ENCODE assay signal across 9 mouse cellular contexts in genomic region chr12:86679546-86679930, GRCm38 (mm10). TPM values are rescaled to one million over a fixed set of nuclear protein-coding genes. Genes with fewer than 3 reads are reported as not detected.
DNase-seq lines count a peak whose midpoint lies in the region; ATAC-seq and TF ChIP-seq lines count a peak whose summit lies in the region.
"Had no signal": no experiment of that assay in that cellular context is flagged by ENCODE, and none has a peak within 500 bp of the region (broad histone marks: within the 10 kb centered on the region; RNA-seq: fewer than 3 reads in every experiment).

No protein-coding gene starts in this region.

- H3K4me3 ChIP-seq in kidney, postnatal 0 days (replicated peaks; ENCODE audit: low read depth, low read length) = peak overlapping the region; percentile 70
- peak overlapping the region; percentile 89 for H3K4me3 ChIP-seq in embryonic facial prominence, embryonic 10.5 days
- peak overlapping the region; percentile 84 for H3K4me3 ChIP-seq in hindbrain, embryonic 15.5 days
- peak overlapping the region; percentile 65 for H3K4me3 ChIP-seq in midbrain, postnatal 0 days (ENCODE audit: low read depth, low read length)

- H3K27me3 ChIP-seq in kidney, postnatal 0 days (ENCODE audit: insufficient read depth, low read length) = no peaks in the 10 kb centered on the region
- peaks cover 13% of the 10 kb centered on the region for H3K27me3 ChIP-seq in embryonic facial prominence, embryonic 10.5 days (replicated peaks; ENCODE audit: low read depth, poor library complexity, severe bottlenecking)
- H3K27me3 ChIP-seq in hindbrain, embryonic 15.5 days = no peaks in the 10 kb centered on the region
- H3K27me3 ChIP-seq in midbrain, postnatal 0 days (ENCODE audit: insufficient read depth, low read length) = no peaks in the 10 kb centered on the region

- H3K4me1 ChIP-seq in kidney, postnatal 0 days (replicated peaks; ENCODE audit: insufficient read depth, low read length) = peaks cover 13% of the 10 kb centered on the region; the same call in 1 of the 2 replicates
- H3K4me1 ChIP-seq in embryonic facial prominence, embryonic 10.5 days = peaks cover 43% of the 10 kb centered on the region
- H3K4me1 ChIP-seq in hindbrain, embryonic 15.5 days (replicated peaks) = peaks cover 33% of the 10 kb centered on the region
- H3K4me1 ChIP-seq in midbrain, postnatal 0 days (ENCODE audit: insufficient read depth, low read length) = peaks cover 16% of the 10 kb centered on the region

- peak overlapping the region; percentile 100 for H3K4me2 ChIP-seq in kidney, postnatal 0 days (ENCODE audit: low read length)
- H3K4me2 ChIP-seq in hindbrain, embryonic 15.5 days = peak overlapping the region; percentile 80
- H3K4me2 ChIP-seq in midbrain, postnatal 0 days (ENCODE audit: low read depth, low read length, poor library complexity, severe bottlenecking) = peak overlapping the region; percentile 84

- H3K27ac ChIP-seq in kidney, postnatal 0 days = no peak overlapping the region
- H3K27ac ChIP-seq in embryonic facial prominence, embryonic 10.5 days (replicated peaks) = peak overlapping the region; percentile 96
- H3K27ac ChIP-seq in hindbrain, embryonic 15.5 days (replicated peaks) = peak overlapping the region; percentile 94
- peak overlapping the region; percentile 94 for H3K27ac ChIP-seq in midbrain, postnatal 0 days (ENCODE audit: low read depth, low read length)

- no peaks in the 10 kb centered on the region for H3K36me3 ChIP-seq in kidney, postnatal 0 days (ENCODE audit: insufficient read depth, low read length)
- H3K36me3 ChIP-seq in embryonic facial prominence, embryonic 10.5 days (replicated peaks) = peaks cover 18% of the 10 kb centered on the region
- no peaks in the 10 kb centered on the region for H3K36me3 ChIP-seq in hindbrain, embryonic 15.5 days
- peaks cover 6% of the 10 kb centered on the region; the same call in 1 of the 2 replicates for H3K36me3 ChIP-seq in midbrain, postnatal 0 days (ENCODE audit: insufficient read depth, low read length)

- no peak for ATAC-seq in kidney, postnatal 0 days (replicated peaks; ENCODE audit: low FRiP score, low read depth)
- ATAC-seq in hindbrain, embryonic 15.5 days (ENCODE audit: low FRiP score, low read depth) = peak; percentile 17; the same call in 1 of the 2 replicates
- peak; percentile 11; the same call in 1 of the 2 replicates for ATAC-seq in midbrain, postnatal 0 days (ENCODE audit: low FRiP score)

- WGBS in kidney, postnatal 0 days = 2% methylated on average over 9 of the region's 9 CpGs
- 5% methylated on average over 9 of the region's 9 CpGs for WGBS in embryonic facial prominence, embryonic 10.5 days
- 0% methylated on average over 9 of the region's 9 CpGs for WGBS in hindbrain, embryonic 15.5 days
- WGBS in midbrain, postnatal 0 days = 2% methylated on average over 9 of the region's 9 CpGs

- H3K9me3 ChIP-seq in kidney, postnatal 0 days (replicated peaks; ENCODE audit: low read length) = no peaks in the 10 kb centered on the region; the same call in 1 of the 2 replicates
- H3K9me3 ChIP-seq in embryonic facial prominence, embryonic 10.5 days = no peaks in the 10 kb centered on the region
- H3K9me3 ChIP-seq in hindbrain, embryonic 15.5 days = no peaks in the 10 kb centered on the region
- no peaks in the 10 kb centered on the region for H3K9me3 ChIP-seq in midbrain, postnatal 0 days (ENCODE audit: low read length)

- TF ChIP-seq CTCF in kidney, postnatal 0 days (IDR thresholded peaks at IDR 0.05; ENCODE audit: low read depth) = no peak
- no peak for TF ChIP-seq CTCF in midbrain, postnatal 0 days (IDR thresholded peaks at IDR 0.05)

- peak overlapping the region; percentile 72 for H3K9ac ChIP-seq in kidney, postnatal 0 days (ENCODE audit: low read depth, low read length)
- peak overlapping the region; percentile 91 for H3K9ac ChIP-seq in hindbrain, embryonic 15.5 days
- peak overlapping the region; percentile 88 for H3K9ac ChIP-seq in midbrain, postnatal 0 days (replicated peaks; ENCODE audit: low read length, poor library complexity, severe bottlenecking)

- DNase-seq in kidney, postnatal 0 days (ENCODE audit: low spot score) = no peak
- DNase-seq in kidney, adult 9 months = no peak
- DNase-seq in embryonic facial prominence, embryonic 10.5 days (ENCODE audit: low spot score) = no peak
- peak; percentile 56 for DNase-seq in midbrain, postnatal 0 days (ENCODE audit: low spot score)
- no peak for DNase-seq in gastrocnemius, adult 18-20 months (ENCODE audit: low spot score)
- no peak for DNase-seq in spleen, adult 18-20 months
- no peak for DNase-seq in right cerebral cortex, adult 2 months (ENCODE audit: low spot score in 2 of 2)

RNA-seq across cellular contexts. Expression of gene Vash1, which starts 1.0 kb away (rescaled TPM):
- polyA plus RNA-seq in kidney, postnatal 0 days (2015; fragmentation: Nextera tagmentation; extraction: Ambion mirVana) = 6.4 and 6.8 TPM in 2 replicates
- polyA plus RNA-seq in embryonic facial prominence, embryonic 10.5 days (2016; fragmentation: Nextera tagmentation; extraction: Ambion mirVana) = 13.5 and 14.7 TPM in 2 replicates
- 35.0 and 38.0 TPM in 2 replicates for polyA plus RNA-seq in hindbrain, embryonic 15.5 days (2015; fragmentation: Nextera tagmentation; extraction: Ambion mirVana)
- total RNA-seq in midbrain, postnatal 0 days (2014; rRNA removed) = 84.3 and 89.4 TPM in 2 replicates
- polyA plus RNA-seq in midbrain, postnatal 0 days (2015; fragmentation: Nextera tagmentation; extraction: Ambion mirVana) = 20.3 and 25.4 TPM in 2 replicates
- 1 to 10 TPM; 3.4 to 5.0 TPM for total RNA-seq in gastrocnemius, adult 18-20 months (2021)

RNA-seq across cellular contexts. Expression of gene Angel1, which starts 46.7 kb away (rescaled TPM):
- 6.2 TPM in 2 replicates for polyA plus RNA-seq in kidney, postnatal 0 days (2015; fragmentation: Nextera tagmentation; extraction: Ambion mirVana)
- 14.3 and 15.5 TPM in 2 replicates for polyA plus RNA-seq in embryonic facial prominence, embryonic 10.5 days (2016; fragmentation: Nextera tagmentation; extraction: Ambion mirVana)
- 11.4 and 12.0 TPM in 2 replicates for polyA plus RNA-seq in hindbrain, embryonic 15.5 days (2015; fragmentation: Nextera tagmentation; extraction: Ambion mirVana)
- 6.3 and 12.4 TPM in 2 replicates for total RNA-seq in midbrain, postnatal 0 days (2014; rRNA removed)
- polyA plus RNA-seq in midbrain, postnatal 0 days (2015; fragmentation: Nextera tagmentation; extraction: Ambion mirVana) = 8.6 and 9.3 TPM in 2 replicates
- 1 to 10 TPM; 4.2 TPM for total RNA-seq in gastrocnemius, adult 18-20 months (2021)

RNA-seq across cellular contexts. Expression of gene Lrrc74a, which starts 54.6 kb away (rescaled TPM):
- polyA plus RNA-seq in kidney, postnatal 0 days (2015; fragmentation: Nextera tagmentation; extraction: Ambion mirVana) = not detected in 2 replicates
- not detected in 2 replicates for polyA plus RNA-seq in embryonic facial prominence, embryonic 10.5 days (2016; fragmentation: Nextera tagmentation; extraction: Ambion mirVana)
- not detected in 2 replicates for polyA plus RNA-seq in hindbrain, embryonic 15.5 days (2015; fragmentation: Nextera tagmentation; extraction: Ambion mirVana)
- not detected in 2 replicates for total RNA-seq in midbrain, postnatal 0 days (2014; rRNA removed)
- polyA plus RNA-seq in midbrain, postnatal 0 days (2015; fragmentation: Nextera tagmentation; extraction: Ambion mirVana) = not detected in 2 replicates
- total RNA-seq in gastrocnemius, adult 18-20 months (2021) = not detected
- polyA plus RNA-seq: large intestine, adult 2 months had no signal
